Comparison of ENCODE assay signal across 12 mouse cellular contexts in genomic region chr6:145860350-145860749, GRCm38 (mm10). TPM values are rescaled to one million over a fixed set of nuclear protein-coding genes. Genes with fewer than 3 reads are reported as not detected.
DNase-seq lines count a peak whose midpoint lies in the region; ATAC-seq lines count a peak whose summit lies in the region.
"Had no signal": no experiment of that assay in that cellular context is flagged by ENCODE, and none has a peak within 500 bp of the region (broad histone marks: within the 10 kb centered on the region; RNA-seq: fewer than 3 reads in every experiment).

No protein-coding gene starts in this region.

- peak; percentile 49 to 57 for DNase-seq in heart, adult 18-20 months
- DNase-seq in thymus, postnatal 4 days: peak; percentile 38
- no peak for DNase-seq in thymus, postnatal 25 days
- DNase-seq in heart, postnatal 10 days: peak; percentile 45 to 49
- DNase-seq in midbrain, embryonic 11.5 days (ENCODE audit: low spot score, missing footprints): no peak
- DNase-seq in kidney, postnatal 4 days: no peak
- DNase-seq: cerebellum, postnatal 14 days had no signal

- H3K4me2 ChIP-seq in heart, embryonic 11.5 days: no peak overlapping the region
- no peak overlapping the region for H3K4me2 ChIP-seq in midbrain, embryonic 11.5 days
- H3K4me2 ChIP-seq: intestine, embryonic 15.5 days had no signal

- intact Hi-C loops in heart, postnatal 10 days (cut with DNase I): loop anchor here (5.0 to 10.0 kb wide), 2 partner anchors 104 to 302 kb away; no protein-coding TSS in a partner anchor

- no peak overlapping the region for H3K9ac ChIP-seq in heart, embryonic 11.5 days (ENCODE audit: low read depth, low read length)
- no peak overlapping the region for H3K9ac ChIP-seq in midbrain, embryonic 11.5 days (ENCODE audit: low read length)
- H3K9ac ChIP-seq: intestine, embryonic 15.5 days had no signal

- H3K4me3 ChIP-seq in heart, embryonic 11.5 days (ENCODE audit: low read depth, low read length): no peak overlapping the region
- H3K4me3 ChIP-seq in midbrain, embryonic 11.5 days (ENCODE audit: low read depth, low read length): no peak overlapping the region
- H3K4me3 ChIP-seq: intestine, embryonic 15.5 days had no signal

- H3K36me3 ChIP-seq in heart, embryonic 11.5 days (ENCODE audit: control insufficient read depth, insufficient read depth, low read length): no peaks in the 10 kb centered on the region
- H3K36me3 ChIP-seq in midbrain, embryonic 11.5 days (ENCODE audit: control insufficient read depth, insufficient read depth, low read length): no peaks in the 10 kb centered on the region
- H3K36me3 ChIP-seq: intestine, embryonic 15.5 days had no signal

- peaks cover 7% of the 10 kb centered on the region for H3K27me3 ChIP-seq in heart, embryonic 11.5 days (ENCODE audit: control insufficient read depth, insufficient read depth, low read length)
- H3K27me3 ChIP-seq in midbrain, embryonic 11.5 days (ENCODE audit: control insufficient read depth, insufficient read depth, low read length): peaks cover 45% of the 10 kb centered on the region
- H3K27me3 ChIP-seq: Patski had no signal

- peaks cover 11% of the 10 kb centered on the region for H3K4me1 ChIP-seq in heart, embryonic 11.5 days (ENCODE audit: control insufficient read depth, insufficient read depth, low read length)
- H3K4me1 ChIP-seq in midbrain, embryonic 11.5 days (ENCODE audit: control insufficient read depth, insufficient read depth, low read length): peaks cover 23% of the 10 kb centered on the region

- 31% methylated on average over 2 of the region's 2 CpGs for WGBS in heart, embryonic 11.5 days (ENCODE audit: insufficient replicate concordance)
- 69% methylated on average over 2 of the region's 2 CpGs for WGBS in midbrain, embryonic 11.5 days

- H3K27ac ChIP-seq in heart, embryonic 11.5 days (ENCODE audit: low read depth, low read length): no peak overlapping the region
- no peak overlapping the region for H3K27ac ChIP-seq in midbrain, embryonic 11.5 days (ENCODE audit: low read depth, low read length)
- H3K27ac ChIP-seq: intestine, embryonic 15.5 days had no signal

- no peak for ATAC-seq in heart, embryonic 11.5 days (replicated peaks; ENCODE audit: insufficient number of reproducible peaks, low FRiP score, low TSS enrichment)
- ATAC-seq in frontal cortex, adult (ENCODE audit: low TSS enrichment): no peak
- no peak for ATAC-seq in midbrain, embryonic 11.5 days (ENCODE audit: low FRiP score)
- ATAC-seq: forebrain, embryonic 16.5 days; intestine, embryonic 15.5 days; Patski had no signal

- H3K9me3 ChIP-seq in heart, embryonic 11.5 days (replicated peaks; ENCODE audit: control insufficient read depth, low read length): no peaks in the 10 kb centered on the region
- no peaks in the 10 kb centered on the region for H3K9me3 ChIP-seq in midbrain, embryonic 11.5 days (ENCODE audit: control insufficient read depth, low read length)
- H3K9me3 ChIP-seq: intestine, embryonic 15.5 days had no signal

RNA-seq across cellular contexts. Expression of gene Bhlhe41, which starts 5.0 kb away (rescaled TPM):
- total RNA-seq in heart, adult 18-20 months (2021): 10 to 100 TPM; 11.4 to 15.8 TPM
- 7.6 and 8.5 TPM in 2 replicates for polyA plus RNA-seq in heart, embryonic 11.5 days (2014; fragmentation: Nextera tagmentation; extraction: Ambion mirVana)
- 10 to 100 TPM; 15.9 to 17.4 TPM for total RNA-seq in heart, postnatal 10 days (2021)
- polyA plus RNA-seq in midbrain, embryonic 11.5 days (2014; fragmentation: Nextera tagmentation; extraction: Ambion mirVana): 1.9 and 2.1 TPM in 2 replicates

Comparison
In these comparisons a context has a peak if more than half of its experiments do, and no peak if none do; other contexts are left out.
1. DNase-seq: peak in heart, adult 18-20 months (2 of 2), thymus, postnatal 4 days (single experiment) and heart, postnatal 10 days (2 of 2); none in thymus, postnatal 25 days (single experiment), midbrain, embryonic 11.5 days (single experiment) and kidney, postnatal 4 days (0 of 2).